Mouse (Mus musculus): ENCODE measurements around the gene Shkbp1. TPM values are rescaled to one million over a fixed set of nuclear protein-coding genes. Genes with fewer than 3 reads are reported as not detected.

The Shkbp1 gene
- polyA plus RNA-seq, 1 experiment from 2014 or later: 26.5 TPM

DNA sequence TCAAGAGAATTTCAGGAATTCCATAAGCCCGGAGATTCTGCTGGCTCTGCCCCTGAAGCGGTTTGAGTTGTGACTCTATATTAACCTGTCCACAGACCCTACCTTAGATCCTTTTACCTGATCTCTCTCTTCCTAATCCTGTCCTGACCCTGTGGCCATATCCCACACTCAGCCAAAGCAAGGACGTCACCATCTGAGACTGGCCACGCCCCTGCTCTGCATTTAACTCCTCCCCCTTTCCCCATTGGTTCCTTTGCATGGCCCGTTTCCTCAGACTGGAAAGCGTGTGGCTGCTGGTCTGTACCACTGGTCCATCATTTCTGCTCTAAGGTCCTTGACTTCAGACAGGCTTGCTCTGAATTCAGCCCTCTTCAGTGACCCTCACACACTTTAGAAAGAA lies 10.4 kb downstream of the Shkbp1 start:
- Histone ChIP-seq H3K4me2 (ENCODE audit: low read depth, low read length) (no peak overlapping the region), H3K27ac (replicated peaks; ENCODE audit: low read depth, low read length) (no peak overlapping the region), H3K4me1 (ENCODE audit: control insufficient read depth, insufficient read depth, low read length) (no peaks in the 10 kb centered on the region), H3K4me3 (ENCODE audit: low read depth, low read length) (no peak overlapping the region), H3K9me3 (ENCODE audit: control insufficient read depth, low read length) (no peaks in the 10 kb centered on the region), H3K36me3 (ENCODE audit: control insufficient read depth, insufficient read depth, low read length) (peaks cover 62% of the 10 kb centered on the region), H3K9ac (ENCODE audit: low read depth, low read length) (no peak overlapping the region), H3K27me3 (replicated peaks; ENCODE audit: control insufficient read depth, insufficient read depth, low read length) (no peaks in the 10 kb centered on the region)
- ATAC-seq (ENCODE audit: low read depth) (no peak), DNase-seq (ENCODE audit: low spot score) (no peak)
- WGBS: 23% methylated on average over 6 of the region's 6 CpGs

DNA sequence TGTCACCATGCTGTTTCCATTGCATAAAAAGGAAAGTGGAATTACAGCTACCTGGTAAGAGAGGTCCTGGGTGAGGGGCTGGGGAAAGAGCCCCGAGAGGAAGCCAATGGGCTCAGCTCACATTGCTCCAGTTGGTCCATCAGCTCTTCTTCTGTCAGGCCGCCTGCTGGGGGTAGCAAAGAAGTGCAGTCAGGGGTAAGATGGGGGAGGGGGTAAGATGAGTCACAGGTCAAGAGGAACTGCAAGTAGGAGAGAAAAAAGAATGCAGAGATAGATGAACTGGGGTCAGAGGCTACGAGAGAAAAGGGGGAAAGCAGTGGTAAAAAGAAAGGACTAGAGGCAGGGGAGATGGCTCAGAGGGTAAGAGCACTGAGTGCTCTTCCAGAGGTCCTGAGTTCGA lies 13.2 kb downstream of the Shkbp1 start:
- no peak overlapping the region for H3K9ac ChIP-seq (ENCODE audit: low read depth, low read length)
- 49% methylated on average over 4 of the region's 4 CpGs for WGBS
- no peak overlapping the region for H3K4me3 ChIP-seq (ENCODE audit: low read depth, low read length)
- no peak overlapping the region for H3K4me2 ChIP-seq (ENCODE audit: low read depth, low read length)
- ATAC-seq (ENCODE audit: low read depth): no peak
- 0 out of 2 replicates have a peak, but pooled peaks cover 3% of the 10 kb centered on the region for H3K4me1 ChIP-seq (ENCODE audit: control insufficient read depth, insufficient read depth, low read length)
- H3K27ac ChIP-seq (replicated peaks; ENCODE audit: low read depth, low read length): no peak overlapping the region
- peaks cover 42% of the 10 kb centered on the region for H3K36me3 ChIP-seq (ENCODE audit: control insufficient read depth, insufficient read depth, low read length)
- DNase-seq (ENCODE audit: low spot score): no peak
- peaks cover 8% of the 10 kb centered on the region; the same call in 1 of the 2 replicates for H3K27me3 ChIP-seq (replicated peaks; ENCODE audit: control insufficient read depth, insufficient read depth, low read length)
- H3K9me3 ChIP-seq (ENCODE audit: control insufficient read depth, low read length): no peaks in the 10 kb centered on the region

DNA sequence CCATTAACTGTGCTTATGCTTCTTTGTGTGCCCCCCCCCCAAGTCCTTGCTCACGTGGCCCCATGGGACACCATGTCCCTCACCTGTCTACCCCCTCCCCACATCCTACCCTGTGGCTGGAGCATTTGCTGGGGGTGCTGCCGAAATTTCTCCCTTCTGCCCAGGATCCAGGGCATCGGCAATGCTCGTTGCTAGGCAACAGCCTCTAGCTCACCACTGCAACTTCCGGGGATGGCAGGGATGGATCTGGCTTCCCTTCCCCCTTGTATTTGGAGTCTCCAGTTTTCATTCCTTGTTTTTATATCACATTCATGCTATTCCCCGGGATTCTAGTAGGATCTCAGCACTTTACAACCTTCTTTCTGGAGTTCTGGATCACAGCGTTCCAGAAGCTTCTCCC lies 16.3 kb downstream of the Shkbp1 start:
- H3K4me2 ChIP-seq (ENCODE audit: low read depth, low read length): no peak overlapping the region
- H3K36me3 ChIP-seq (ENCODE audit: control insufficient read depth, insufficient read depth, low read length): peaks cover 16% of the 10 kb centered on the region
- DNase-seq (ENCODE audit: low spot score): no peak
- WGBS: 40% methylated on average over 7 of the region's 7 CpGs
- no peak overlapping the region for H3K27ac ChIP-seq (replicated peaks; ENCODE audit: low read depth, low read length)
- no peaks in the 10 kb centered on the region for H3K9me3 ChIP-seq (ENCODE audit: control insufficient read depth, low read length)
- H3K9ac ChIP-seq (ENCODE audit: low read depth, low read length): no peak overlapping the region
- H3K4me3 ChIP-seq (ENCODE audit: low read depth, low read length): no peak overlapping the region
- H3K27me3 ChIP-seq (replicated peaks; ENCODE audit: control insufficient read depth, insufficient read depth, low read length): peaks cover 19% of the 10 kb centered on the region
- no peak for ATAC-seq (ENCODE audit: low read depth)
- H3K4me1 ChIP-seq (ENCODE audit: control insufficient read depth, insufficient read depth, low read length): peaks cover 10% of the 10 kb centered on the region

DNA sequence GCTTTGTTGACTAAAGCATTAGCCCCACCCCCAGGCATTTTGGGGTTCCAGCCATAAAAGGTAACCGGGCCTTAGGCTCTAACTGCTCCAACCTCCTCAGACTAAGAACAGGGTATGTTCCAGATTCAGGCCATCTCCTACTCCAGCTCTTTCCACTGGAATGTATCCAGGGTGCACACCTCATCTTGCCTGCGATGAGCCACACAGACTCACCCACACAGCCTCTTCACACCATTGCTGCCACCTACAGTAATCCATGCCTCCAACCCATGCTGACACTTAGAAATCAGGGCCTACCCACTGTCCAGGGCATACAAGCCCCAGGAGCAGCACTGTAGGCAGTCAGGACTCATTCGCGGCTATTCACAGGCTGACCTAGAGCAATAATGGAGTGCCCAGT lies 16.7 kb downstream of the Shkbp1 start:
- Histone ChIP-seq H3K4me3 (ENCODE audit: low read depth, low read length) (no peak overlapping the region), H3K4me2 (ENCODE audit: low read depth, low read length) (no peak overlapping the region), H3K9me3 (ENCODE audit: control insufficient read depth, low read length) (no peaks in the 10 kb centered on the region), H3K27ac (replicated peaks; ENCODE audit: low read depth, low read length) (no peak overlapping the region), H3K9ac (ENCODE audit: low read depth, low read length) (no peak overlapping the region), H3K36me3 (ENCODE audit: control insufficient read depth, insufficient read depth, low read length) (peaks cover 12% of the 10 kb centered on the region; the same call in 1 of the 2 replicates), H3K27me3 (replicated peaks; ENCODE audit: control insufficient read depth, insufficient read depth, low read length) (peaks cover 23% of the 10 kb centered on the region), H3K4me1 (ENCODE audit: control insufficient read depth, insufficient read depth, low read length) (peaks cover 14% of the 10 kb centered on the region)
- ATAC-seq (ENCODE audit: low read depth) (no peak), DNase-seq (ENCODE audit: low spot score) (no peak)
- WGBS: 77% methylated on average over 4 of the region's 4 CpGs

DNA sequence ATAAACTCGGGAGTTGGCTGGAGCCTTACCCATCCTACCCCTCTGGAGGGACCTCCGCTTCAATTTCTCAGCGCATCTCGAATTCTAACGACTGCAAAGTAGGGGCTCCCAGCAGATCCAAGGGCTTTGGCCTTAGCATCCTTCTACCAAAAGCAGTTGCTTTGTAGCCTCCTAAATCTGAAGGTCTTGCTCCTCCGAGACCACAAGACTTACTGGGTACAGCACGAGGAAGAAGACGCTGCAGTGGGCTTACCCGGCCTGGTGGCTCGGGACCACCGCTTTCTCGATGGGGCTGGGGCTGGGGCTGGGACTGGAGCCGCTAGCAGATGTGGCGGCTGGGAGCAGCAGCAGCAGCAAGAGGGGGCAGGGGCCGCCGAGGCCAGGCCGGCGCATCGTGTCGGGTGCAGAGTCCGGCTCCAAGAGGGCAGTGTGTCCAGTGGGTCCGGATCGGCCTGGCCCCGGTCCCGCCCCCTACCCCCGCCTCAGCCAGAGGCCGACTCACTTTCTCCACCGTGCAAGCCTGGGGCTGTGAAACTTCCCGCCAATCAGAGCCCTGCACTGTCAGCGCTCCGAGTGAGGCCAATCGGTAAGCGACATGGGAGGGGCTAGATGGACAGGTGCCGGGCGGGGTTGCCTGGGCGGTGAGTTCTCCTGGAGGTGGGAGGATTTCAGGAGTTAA lies 18.5 kb downstream of the Shkbp1 start, which contains the start of gene Ltbp4:
TSS of gene Ltbp4 (minus strand) at position 518 of the 679 bp plus-strand sequence.
- peak within 1 kb of the TSS; percentile 81 for H3K4me2 ChIP-seq (ENCODE audit: low read depth, low read length)
- DNase-seq (ENCODE audit: low spot score) (peak; percentile 81), ATAC-seq (ENCODE audit: low read depth) (peak; percentile 34)
- peak within 1 kb of the TSS; percentile 38 for H3K9ac ChIP-seq (ENCODE audit: low read depth, low read length)
- peak within 1 kb of the TSS; percentile 40 for H3K4me3 ChIP-seq (ENCODE audit: low read depth, low read length)
- H3K9me3 ChIP-seq (ENCODE audit: control insufficient read depth, low read length): no peaks in the 10 kb centered on the region
- H3K27ac ChIP-seq (replicated peaks; ENCODE audit: low read depth, low read length): peak within 1 kb of the TSS; percentile 19
- H3K27me3 ChIP-seq (replicated peaks; ENCODE audit: control insufficient read depth, insufficient read depth, low read length): peaks cover 38% of the 10 kb centered on the region
- 1% methylated on average over 34 of the region's 36 CpGs for WGBS
- 0 out of 2 replicates have a peak, but pooled peaks cover 5% of the 10 kb centered on the region for H3K36me3 ChIP-seq (ENCODE audit: control insufficient read depth, insufficient read depth, low read length)
- H3K4me1 ChIP-seq (ENCODE audit: control insufficient read depth, insufficient read depth, low read length): peaks cover 24% of the 10 kb centered on the region

DNA sequence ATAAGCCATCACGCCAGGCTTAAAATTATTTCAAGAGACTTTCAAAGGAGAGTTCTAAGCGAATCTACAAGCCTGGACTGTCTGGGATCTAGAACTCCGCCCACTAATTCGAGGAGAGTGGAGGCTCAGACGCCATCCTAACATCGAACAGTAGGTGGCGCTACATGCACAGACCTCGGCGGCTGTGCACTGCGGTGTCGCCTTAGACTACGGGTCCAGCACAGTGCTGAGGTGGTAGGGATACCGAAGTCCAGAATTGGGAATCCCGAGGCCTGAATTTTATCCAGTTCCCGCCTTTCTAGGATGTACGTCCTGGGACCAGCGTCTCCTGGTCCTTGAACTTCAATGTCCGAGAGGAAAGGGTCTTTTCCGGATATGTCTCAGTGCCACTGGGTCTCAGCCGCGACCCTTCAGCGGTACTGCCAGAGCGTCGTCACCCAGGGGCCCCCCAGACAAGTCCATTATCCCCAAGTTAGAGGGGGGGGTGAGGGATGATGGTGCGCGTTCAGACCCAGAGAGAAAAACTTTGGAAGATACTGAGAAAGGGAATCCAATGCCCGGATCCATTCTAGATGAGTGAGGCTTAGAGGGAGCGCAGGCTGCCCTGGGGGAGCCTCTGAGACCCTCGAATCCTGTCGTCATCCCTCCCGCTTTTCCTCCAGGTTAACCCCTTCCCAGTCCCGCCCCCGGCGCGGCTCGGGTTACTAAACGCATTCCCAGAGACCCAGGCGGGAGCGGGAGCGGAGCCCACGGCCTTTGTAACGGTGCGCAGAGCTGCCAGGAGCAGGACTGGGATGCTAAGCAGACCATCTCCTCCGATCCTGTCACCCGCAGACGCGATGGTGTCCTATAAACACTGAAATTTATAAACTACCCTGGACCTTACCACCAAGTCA lies 19.6 kb downstream of the Shkbp1 start:
- H3K4me1 ChIP-seq (ENCODE audit: control insufficient read depth, insufficient read depth, low read length): peaks cover 31% of the 10 kb centered on the region
- ATAC-seq (ENCODE audit: low read depth) (peak; percentile 87), DNase-seq (ENCODE audit: low spot score) (peak; percentile 93)
- 0 out of 2 replicates have a peak, but pooled peaks cover 2% of the 10 kb centered on the region for H3K36me3 ChIP-seq (ENCODE audit: control insufficient read depth, insufficient read depth, low read length)
- peaks cover 46% of the 10 kb centered on the region for H3K27me3 ChIP-seq (replicated peaks; ENCODE audit: control insufficient read depth, insufficient read depth, low read length)
- peak overlapping the region; percentile 40 for H3K4me3 ChIP-seq (ENCODE audit: low read depth, low read length)
- peak overlapping the region; percentile 81 for H3K4me2 ChIP-seq (ENCODE audit: low read depth, low read length)
- peak overlapping the region; percentile 38; the same call in 1 of the 2 replicates for H3K9ac ChIP-seq (ENCODE audit: low read depth, low read length)
- H3K27ac ChIP-seq (replicated peaks; ENCODE audit: low read depth, low read length): peak overlapping the region; percentile 19
- no peaks in the 10 kb centered on the region for H3K9me3 ChIP-seq (ENCODE audit: control insufficient read depth, low read length)
- WGBS: 0% methylated on average over 36 of the region's 47 CpGs

DNA sequence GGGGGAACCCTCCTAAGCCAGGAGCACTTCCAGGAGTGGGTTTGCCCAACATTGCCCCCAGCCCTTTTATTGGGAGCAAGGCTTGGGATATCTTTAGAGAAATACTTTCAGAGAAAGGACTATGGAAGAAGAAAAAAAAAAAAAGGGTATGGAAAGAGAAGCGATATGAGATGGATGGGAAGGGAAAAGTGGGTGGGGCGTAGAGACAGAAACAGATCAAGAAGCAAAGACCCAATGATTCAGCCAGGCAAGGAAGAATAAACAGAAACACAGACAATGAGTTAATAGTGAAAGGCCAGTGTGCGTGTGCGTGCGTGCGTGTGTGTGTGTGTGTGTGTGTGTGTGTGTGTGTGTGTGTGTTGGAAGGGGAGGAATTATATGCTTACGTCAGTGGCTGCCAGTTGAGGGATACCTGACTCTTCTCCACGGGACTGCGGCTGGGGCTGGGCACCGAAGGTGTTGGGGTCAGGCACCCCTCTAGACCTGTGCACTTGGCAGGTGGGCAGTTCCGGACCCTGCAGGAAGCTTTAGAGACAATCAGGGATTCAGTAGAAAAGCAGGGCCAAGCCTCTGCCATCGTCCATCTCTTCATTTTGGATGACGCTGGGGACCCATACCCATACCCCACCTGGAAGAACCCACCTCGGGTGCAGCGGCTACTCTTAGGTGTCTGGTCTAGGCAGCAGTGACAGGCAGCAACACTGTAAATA lies 20.7 kb downstream of the Shkbp1 start:
- no peak for DNase-seq (ENCODE audit: low spot score)
- Histone ChIP-seq H3K4me2 (ENCODE audit: low read depth, low read length) (0 out of 2 replicates have a peak overlapping the region, but pooled peaks have one; percentile 81), H3K4me1 (ENCODE audit: control insufficient read depth, insufficient read depth, low read length) (peaks cover 37% of the 10 kb centered on the region), H3K4me3 (ENCODE audit: low read depth, low read length) (no peak overlapping the region; the same call in 1 of the 2 replicates), H3K36me3 (ENCODE audit: control insufficient read depth, insufficient read depth, low read length) (no peaks in the 10 kb centered on the region), H3K9me3 (ENCODE audit: control insufficient read depth, low read length) (no peaks in the 10 kb centered on the region), H3K27me3 (replicated peaks; ENCODE audit: control insufficient read depth, insufficient read depth, low read length) (peaks cover 54% of the 10 kb centered on the region), H3K27ac (replicated peaks; ENCODE audit: low read depth, low read length) (no peak overlapping the region), H3K9ac (ENCODE audit: low read depth, low read length) (no peak overlapping the region)
- ATAC-seq (ENCODE audit: low read depth): no peak
- WGBS: 55% methylated on average over 12 of the region's 15 CpGs

DNA sequence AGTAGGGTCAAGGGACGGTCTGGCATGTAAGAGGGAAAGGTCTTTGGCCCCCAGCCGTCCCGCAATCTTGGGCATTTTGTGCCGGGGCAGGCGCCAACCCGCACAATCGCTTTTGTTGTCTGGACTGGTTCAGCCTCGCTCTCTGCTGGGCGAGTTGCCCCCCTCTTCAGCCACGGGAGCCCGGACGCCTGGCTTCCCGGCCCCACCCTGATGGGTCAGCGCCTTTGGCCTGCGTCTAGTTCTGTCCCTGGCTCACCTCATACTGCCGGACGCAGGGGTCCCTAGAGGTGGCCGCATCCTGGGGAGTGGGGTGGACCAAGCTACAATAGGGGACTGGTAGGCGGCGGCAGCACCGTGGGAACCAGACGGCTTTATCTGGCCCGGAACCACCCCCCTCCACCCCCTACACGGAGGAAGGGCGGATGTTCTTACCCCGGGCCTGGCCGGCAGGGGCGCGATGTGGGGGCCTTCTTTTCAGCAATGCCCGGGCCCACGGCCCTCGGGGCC lies 21.4 kb downstream of the Shkbp1 start:
- Histone ChIP-seq H3K27me3 (replicated peaks; ENCODE audit: control insufficient read depth, insufficient read depth, low read length) (peaks cover 61% of the 10 kb centered on the region), H3K27ac (replicated peaks; ENCODE audit: low read depth, low read length) (no peak overlapping the region), H3K36me3 (ENCODE audit: control insufficient read depth, insufficient read depth, low read length) (no peaks in the 10 kb centered on the region), H3K9ac (ENCODE audit: low read depth, low read length) (0 out of 2 replicates have a peak overlapping the region, but pooled peaks have one; percentile 8), H3K4me2 (ENCODE audit: low read depth, low read length) (peak overlapping the region; percentile 99), H3K4me1 (ENCODE audit: control insufficient read depth, insufficient read depth, low read length) (peaks cover 42% of the 10 kb centered on the region), H3K9me3 (ENCODE audit: control insufficient read depth, low read length) (no peaks in the 10 kb centered on the region), H3K4me3 (ENCODE audit: low read depth, low read length) (peak overlapping the region; percentile 60)
- no peak for ATAC-seq (ENCODE audit: low read depth)
- WGBS: 3% methylated on average over 27 of the region's 32 CpGs
- DNase-seq (ENCODE audit: low spot score): no peak

All from embryonic facial prominence, embryonic 14.5 days (tissue).